Comparison of ENCODE assay signal across 8 mouse cellular contexts in genomic region chr15:79933052-79933669, GRCm38 (mm10). TPM values are rescaled to one million over a fixed set of nuclear protein-coding genes. Genes with fewer than 3 reads are reported as not detected.
DNase-seq lines count a peak whose midpoint lies in the region; ATAC-seq lines count a peak whose summit lies in the region.

No protein-coding gene starts in this region.

- peaks cover 44% of the 10 kb centered on the region for H3K4me1 ChIP-seq in forebrain, embryonic 10.5 days
- H3K4me1 ChIP-seq in liver, embryonic 12.5 days, result peaks cover 42% of the 10 kb centered on the region

- WGBS in forebrain, embryonic 10.5 days, result 4% methylated on average over 22 of the region's 22 CpGs
- WGBS in liver, embryonic 12.5 days (ENCODE audit: insufficient replicate concordance), result 9% methylated on average over 22 of the region's 22 CpGs

- peak overlapping the region; percentile 97 for H3K4me2 ChIP-seq in liver, embryonic 12.5 days

- peaks cover 76% of the 10 kb centered on the region for H3K27me3 ChIP-seq in forebrain, embryonic 10.5 days (ENCODE audit: poor library complexity, severe bottlenecking)
- H3K27me3 ChIP-seq in liver, embryonic 12.5 days (replicated peaks), result peaks cover 71% of the 10 kb centered on the region

- 0 out of 2 replicates have a peak overlapping the region, but pooled peaks have one; percentile 21 for H3K27ac ChIP-seq in forebrain, embryonic 10.5 days
- no peak overlapping the region for H3K27ac ChIP-seq in liver, embryonic 12.5 days

- H3K4me3 ChIP-seq in forebrain, embryonic 10.5 days, result peak overlapping the region; percentile 78
- H3K4me3 ChIP-seq in liver, embryonic 12.5 days, result peak overlapping the region; percentile 76

- no peaks in the 10 kb centered on the region for H3K9me3 ChIP-seq in forebrain, embryonic 10.5 days
- no peaks in the 10 kb centered on the region for H3K9me3 ChIP-seq in liver, embryonic 12.5 days (replicated peaks)

- H3K9ac ChIP-seq in liver, embryonic 12.5 days, result 0 out of 2 replicates have a peak overlapping the region, but pooled peaks have one; percentile 3

- peak; percentile 2; the same call in 1 of the 2 replicates for ATAC-seq in frontal cortex, adult (ENCODE audit: low TSS enrichment)
- ATAC-seq in liver, embryonic 12.5 days, result no peak

- DNase-seq in frontal cortex, postnatal 25 days (ENCODE audit: low spot score in 2 of 2), result no peak
- peak; percentile 12 for DNase-seq in A20 (ENCODE audit: low read depth, low spot score)
- DNase-seq in forebrain, embryonic 10.5 days (ENCODE audit: extremely low spot score, low spot score), result no peak
- DNase-seq in natural killer cell, adult 2 months (ENCODE audit: low spot score in 2 of 2), result no peak
- no peak for DNase-seq in urinary bladder, postnatal 36 days (ENCODE audit: low spot score in 2 of 2)
- no peak for DNase-seq in kidney, postnatal 25 days

- no peaks in the 10 kb centered on the region for H3K36me3 ChIP-seq in forebrain, embryonic 10.5 days (replicated peaks)
- no peaks in the 10 kb centered on the region for H3K36me3 ChIP-seq in liver, embryonic 12.5 days

RNA-seq across cellular contexts. Expression of gene Cbx7, which starts 37.8 kb away (rescaled TPM):
- polyA plus RNA-seq in forebrain, embryonic 10.5 days (2016; fragmentation: Nextera tagmentation; extraction: Ambion mirVana), result 2.8 and 3.9 TPM in 2 replicates
- polyA plus RNA-seq in liver, embryonic 12.5 days (2016; fragmentation: Nextera tagmentation; extraction: Ambion mirVana), result 1.8 and 2.0 TPM in 2 replicates

RNA-seq across cellular contexts. Expression of gene Apobec3, which starts 41.7 kb away (rescaled TPM):
- 9.2 and 11.0 TPM in 2 replicates for polyA plus RNA-seq in forebrain, embryonic 10.5 days (2016; fragmentation: Nextera tagmentation; extraction: Ambion mirVana)
- 54.7 and 57.4 TPM in 2 replicates for polyA plus RNA-seq in liver, embryonic 12.5 days (2016; fragmentation: Nextera tagmentation; extraction: Ambion mirVana)
